Mouse (Mus musculus) megakaryocyte progenitor cell, adult 5-6 weeks (primary cell): ENCODE results near the gene Brd4. TPM values are rescaled to one million over a fixed set of nuclear protein-coding genes. Genes with fewer than 3 reads are reported as not detected.
A peak's percentile ranks its signal among the peaks of the same experiment; 100 is the strongest.

Experiments used
- ATAC-seq: replicated peaks from 2 replicates; pipeline ENCODE4 v1.8.0; 2016; ENCODE audit warnings: mild to moderate bottlenecking, moderate TSS enrichment, inconsistent platforms; ENCODE audit not compliant: poor library complexity
- total RNA-seq, 2 experiments: library from RNA; stranded (forward) in 1 of 2; stranded (reverse) in 1 of 2; fragments of 157-497, 149-512 nt in 1 of 2; fragments of 200-1000 nt in 1 of 2; gene quantifications; 2 replicates each; pipeline versions ENCODE4 v1.2.3 to v1.2.4; 2015 to 2017

Gene Brd4
- 99.3 and 115 TPM in 2 replicates for total RNA-seq (2015)
- total RNA-seq (2017): 10.5 and 16.2 TPM in 2 replicates

GRCm38 (mm10) chr17:32284262-32285137 lies at the start of gene Brd4:
TSS of gene Brd4 (minus strand) at chr17:32284722.
- peak; percentile 76 for ATAC-seq

GRCm38 (mm10) chr17:32333675-32334303 lies 49.3 kb upstream of the Brd4 start:
- ATAC-seq: no peak

GRCm38 (mm10) chr17:32327501-32327900 lies 43.0 kb upstream of the Brd4 start:
- no peak for ATAC-seq

GRCm38 (mm10) chr17:32322809-32323208 lies 38.3 kb upstream of the Brd4 start:
- ATAC-seq: no peak

- ATAC-seq: no peak
These were observed 37.3 kb upstream of the Brd4 start for GRCm38 (mm10) chr17:32321836-32322235.

GRCm38 (mm10) chr17:32321390-32321734 lies 36.8 kb upstream of the Brd4 start:
- peak; percentile 70 for ATAC-seq

- peak; percentile 88 for ATAC-seq
These were observed 36.3 kb upstream of the Brd4 start, which contains the start of gene Akap8 for GRCm38 (mm10) chr17:32320597-32321389. TSS of gene Akap8 (minus strand) at chr17:32321238.

GRCm38 (mm10) chr17:32319950-32320349 lies 35.4 kb upstream of the Brd4 start:
- no peak for ATAC-seq

- ATAC-seq: no peak
These were observed 33.2 kb upstream of the Brd4 start for GRCm38 (mm10) chr17:32317708-32318107.

- ATAC-seq: no peak
These were observed 32.5 kb upstream of the Brd4 start for GRCm38 (mm10) chr17:32317032-32317431.

- ATAC-seq: no peak
These were observed 31.0 kb upstream of the Brd4 start for GRCm38 (mm10) chr17:32315560-32315959.

GRCm38 (mm10) chr17:32313892-32314291 lies 29.4 kb upstream of the Brd4 start:
- peak; percentile 79 for ATAC-seq

- no peak for ATAC-seq
These were observed 28.3 kb upstream of the Brd4 start for GRCm38 (mm10) chr17:32312801-32313200.

GRCm38 (mm10) chr17:32307963-32308362 lies 23.4 kb upstream of the Brd4 start:
- no peak for ATAC-seq

GRCm38 (mm10) chr17:32298125-32298524 lies 13.6 kb upstream of the Brd4 start:
- ATAC-seq: peak; percentile 58; the same call in 1 of the 2 replicates

GRCm38 (mm10) chr17:32295901-32296300 lies 11.4 kb upstream of the Brd4 start:
- no peak for ATAC-seq

GRCm38 (mm10) chr17:32295160-32295559 lies 10.6 kb upstream of the Brd4 start:
- no peak for ATAC-seq

- no peak for ATAC-seq
These were observed 682 bp upstream of the Brd4 start for GRCm38 (mm10) chr17:32285138-32285670.

GRCm38 (mm10) chr17:32283771-32284221 lies 726 bp downstream of the Brd4 start:
- ATAC-seq: peak; percentile 82

GRCm38 (mm10) chr17:32283341-32283740 lies 1.2 kb downstream of the Brd4 start:
- ATAC-seq: 0 out of 2 replicates have a peak, but pooled peaks have one; percentile 11
